Mouse (Mus musculus): Measurements from ENCODE around the gene Rasgrf1.

Gene Rasgrf1

DNA sequence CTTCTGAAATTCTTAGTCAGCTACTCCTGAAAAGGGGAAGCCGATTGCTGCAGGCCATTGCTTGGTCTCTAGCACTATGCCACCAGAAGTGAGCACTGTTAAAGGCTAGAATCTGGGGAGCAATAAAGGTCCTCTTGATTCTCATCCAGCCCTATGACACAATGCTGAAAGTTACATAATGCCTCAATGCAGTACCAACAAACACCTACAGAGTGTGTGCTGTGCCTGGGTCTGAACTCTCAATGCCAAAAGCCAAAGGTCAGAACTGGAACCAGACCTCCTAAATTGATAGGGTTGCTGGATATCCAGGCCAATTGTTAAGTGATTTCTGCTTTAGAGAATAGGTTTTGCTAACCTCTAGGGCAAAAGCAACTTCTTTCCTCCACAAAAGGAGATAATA is 7.7 kb downstream of the Rasgrf1 start:
- Histone ChIP-seq H3K27me3 (ENCODE audit: control insufficient read depth, insufficient read depth, low read length, poor library complexity, severe bottlenecking) (no peaks in the 10 kb centered on the region), H3K36me3 (ENCODE audit: control insufficient read depth, insufficient read depth, low read length, poor library complexity, severe bottlenecking) (no peaks in the 10 kb centered on the region)
- peak; percentile 30 for DNase-seq (ENCODE audit: low read depth, low spot score)

DNA sequence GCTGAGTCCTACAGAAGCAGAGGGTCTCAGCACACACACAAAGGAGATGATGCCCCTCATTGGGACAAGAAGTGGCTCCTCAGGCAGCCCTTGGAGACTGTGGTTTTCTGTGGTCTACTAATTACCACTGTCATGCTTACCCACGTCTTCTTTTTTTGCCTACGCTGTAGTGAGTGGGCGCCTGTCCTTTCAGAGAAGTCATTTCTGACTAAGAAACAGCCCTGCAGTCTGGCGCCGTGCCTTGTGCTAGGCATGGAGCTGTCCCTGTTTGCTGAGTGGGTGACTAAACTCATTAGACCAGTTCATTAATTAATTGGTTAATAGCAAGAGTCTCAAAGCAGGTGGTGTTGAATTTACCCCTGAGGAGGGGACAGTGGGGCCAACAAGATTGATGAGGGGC is 9.1 kb downstream of the Rasgrf1 start:
- Histone ChIP-seq H3K36me3 (ENCODE audit: control insufficient read depth, insufficient read depth, low read length, poor library complexity, severe bottlenecking) (no peaks in the 10 kb centered on the region), H3K27me3 (ENCODE audit: control insufficient read depth, insufficient read depth, low read length, poor library complexity, severe bottlenecking) (no peaks in the 10 kb centered on the region)
- DNase-seq (ENCODE audit: low read depth, low spot score): no peak

DNA sequence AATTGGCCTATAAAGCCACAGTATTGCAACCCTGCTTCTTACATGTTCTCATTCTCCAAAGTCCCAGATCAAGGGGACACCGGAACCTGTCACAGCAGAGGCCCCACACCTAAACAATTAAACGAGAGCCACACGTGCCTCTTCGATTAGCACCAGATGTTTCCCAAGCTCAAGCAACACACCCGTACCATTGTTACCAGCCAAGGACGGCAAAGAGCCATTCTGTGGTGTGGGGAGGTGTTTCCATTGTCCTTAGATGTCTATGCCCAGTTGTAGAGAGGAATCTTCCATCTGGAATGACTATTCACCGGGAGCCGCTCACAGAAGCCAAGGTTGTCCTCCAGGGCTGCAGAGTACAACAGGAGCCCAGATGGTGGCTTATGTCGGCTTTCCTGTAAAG is 11.4 kb downstream of the Rasgrf1 start:
- Histone ChIP-seq H3K27me3 (ENCODE audit: control insufficient read depth, insufficient read depth, low read length, poor library complexity, severe bottlenecking) (no peaks in the 10 kb centered on the region; the same call in 1 of the 2 replicates), H3K36me3 (ENCODE audit: control insufficient read depth, insufficient read depth, low read length, poor library complexity, severe bottlenecking) (no peaks in the 10 kb centered on the region)
- no peak for DNase-seq (ENCODE audit: low read depth, low spot score)

DNA sequence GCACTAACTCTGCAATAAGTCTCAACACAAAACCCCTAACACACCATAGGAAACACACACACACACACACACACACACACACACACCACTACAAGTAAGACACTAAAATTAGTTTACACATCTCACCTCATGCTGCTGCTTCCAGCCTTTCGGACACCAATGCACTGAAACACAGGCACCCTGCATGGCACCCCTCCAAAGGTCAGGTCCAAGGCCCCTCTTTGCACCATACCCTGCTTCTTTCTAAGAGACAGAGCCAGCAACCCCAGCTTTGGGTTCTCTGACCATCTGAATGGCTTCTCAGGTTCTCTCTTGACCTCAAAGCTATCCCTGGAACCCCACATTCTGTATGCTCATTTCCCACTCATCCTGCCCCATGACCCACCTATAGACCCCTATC is 13.0 kb downstream of the Rasgrf1 start:
- no peak for DNase-seq (ENCODE audit: low read depth, low spot score)
- H3K27me3 ChIP-seq (ENCODE audit: control insufficient read depth, insufficient read depth, low read length, poor library complexity, severe bottlenecking): no peaks in the 10 kb centered on the region; the same call in 1 of the 2 replicates
- H3K36me3 ChIP-seq (ENCODE audit: control insufficient read depth, insufficient read depth, low read length, poor library complexity, severe bottlenecking): no peaks in the 10 kb centered on the region

DNA sequence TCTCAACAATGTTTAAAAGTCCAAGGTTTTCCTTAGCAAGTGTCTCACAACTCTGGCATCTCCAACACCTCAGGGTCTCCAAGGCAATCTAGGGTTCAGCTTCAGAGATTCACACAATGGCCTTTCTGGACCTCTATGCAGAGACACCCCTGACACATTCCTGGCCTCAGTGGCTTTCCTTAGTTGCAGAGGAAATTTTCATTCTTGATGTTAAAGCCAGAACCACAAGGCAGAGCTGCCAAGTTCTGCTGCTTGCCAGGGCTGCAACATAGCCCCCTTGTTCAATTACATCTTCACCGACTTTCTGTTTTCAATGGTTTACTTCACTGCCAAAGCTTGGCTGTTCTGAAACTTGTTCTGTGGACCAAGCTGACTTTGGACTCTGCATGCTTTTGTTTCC is 15.1 kb downstream of the Rasgrf1 start:
- no peak for DNase-seq (ENCODE audit: low read depth, low spot score)

DNA sequence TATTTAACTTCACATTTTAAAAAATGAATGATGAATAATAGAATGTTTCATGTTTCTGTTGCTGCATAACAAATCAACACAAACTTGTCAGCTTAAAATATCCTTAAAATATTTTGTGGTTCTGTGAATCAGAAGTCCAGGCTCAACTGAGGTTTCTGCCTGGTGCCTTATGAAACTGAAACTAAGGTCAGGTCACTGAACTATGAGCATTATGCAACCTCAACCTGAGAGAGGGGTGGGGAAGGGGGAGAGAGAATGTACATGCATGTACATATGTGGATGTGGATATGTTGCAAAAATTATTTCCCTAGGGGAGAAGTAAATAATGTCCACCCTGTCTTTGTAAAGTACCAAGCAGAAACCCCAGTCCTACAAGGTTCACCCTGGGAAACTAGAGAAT is 18.8 kb downstream of the Rasgrf1 start:
- Histone ChIP-seq H3K36me3 (ENCODE audit: control insufficient read depth, insufficient read depth, low read length, poor library complexity, severe bottlenecking) (no peaks in the 10 kb centered on the region), H3K27me3 (ENCODE audit: control insufficient read depth, insufficient read depth, low read length, poor library complexity, severe bottlenecking) (no peaks in the 10 kb centered on the region; the same call in 1 of the 2 replicates)
- peak; percentile 23 for DNase-seq (ENCODE audit: low read depth, low spot score)

More for the DNA sequence above, 15.1 kb downstream of the Rasgrf1 start:
- no peaks in the 10 kb centered on the region; the same call in 1 of the 2 replicates for H3K27me3 ChIP-seq (ENCODE audit: control insufficient read depth, insufficient read depth, low read length, poor library complexity, severe bottlenecking)
- no peaks in the 10 kb centered on the region for H3K36me3 ChIP-seq (ENCODE audit: control insufficient read depth, insufficient read depth, low read length, poor library complexity, severe bottlenecking)

DNA sequence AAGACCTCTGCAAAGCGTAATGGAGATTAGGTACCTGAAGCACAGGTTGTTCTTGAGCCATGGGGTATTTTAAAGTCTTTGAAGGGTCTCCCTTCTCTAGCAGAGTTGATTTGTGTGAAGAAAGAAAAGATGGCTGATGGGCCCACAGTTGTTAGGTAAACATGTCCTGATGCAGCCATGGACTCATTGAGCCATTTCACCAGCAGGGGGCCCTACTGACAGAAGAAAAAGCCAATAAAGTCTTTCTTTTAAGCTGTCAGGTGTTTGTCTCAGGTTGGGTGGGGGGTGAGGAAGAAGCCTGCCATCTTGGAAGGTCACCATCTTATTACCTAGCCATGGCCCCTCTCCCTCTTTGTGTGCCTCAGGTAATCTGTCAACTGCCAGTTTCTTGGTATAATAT is 30.7 kb downstream of the Rasgrf1 start:
- no peaks in the 10 kb centered on the region for H3K27me3 ChIP-seq (ENCODE audit: control insufficient read depth, insufficient read depth, low read length, poor library complexity, severe bottlenecking)
- H3K36me3 ChIP-seq (ENCODE audit: control insufficient read depth, insufficient read depth, low read length, poor library complexity, severe bottlenecking): no peaks in the 10 kb centered on the region
- peak; percentile 47 for DNase-seq (ENCODE audit: low read depth, low spot score)

DNA sequence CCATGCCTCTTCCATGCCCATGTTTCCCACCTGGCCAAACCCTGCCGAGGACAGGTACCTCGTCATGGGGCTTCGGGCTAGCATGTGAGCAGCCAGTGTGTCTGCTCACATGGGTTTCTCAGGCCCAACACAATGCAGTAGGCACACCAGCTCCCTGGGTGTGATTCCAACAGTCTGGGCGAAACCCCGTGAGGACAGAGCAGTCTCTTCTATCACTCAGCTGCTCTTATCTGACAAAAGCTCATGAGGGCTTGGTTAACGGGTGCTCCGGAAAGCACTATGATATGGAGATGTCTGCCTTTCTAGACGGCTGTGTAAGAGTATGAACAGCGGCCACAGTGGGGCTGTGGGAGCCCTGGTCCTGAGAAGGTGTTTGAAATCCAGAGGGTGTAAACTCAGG is 37.1 kb downstream of the Rasgrf1 start:
- Histone ChIP-seq H3K36me3 (ENCODE audit: control insufficient read depth, insufficient read depth, low read length, poor library complexity, severe bottlenecking) (no peaks in the 10 kb centered on the region), H3K27me3 (ENCODE audit: control insufficient read depth, insufficient read depth, low read length, poor library complexity, severe bottlenecking) (no peaks in the 10 kb centered on the region)
- DNase-seq (ENCODE audit: low read depth, low spot score): no peak

DNA sequence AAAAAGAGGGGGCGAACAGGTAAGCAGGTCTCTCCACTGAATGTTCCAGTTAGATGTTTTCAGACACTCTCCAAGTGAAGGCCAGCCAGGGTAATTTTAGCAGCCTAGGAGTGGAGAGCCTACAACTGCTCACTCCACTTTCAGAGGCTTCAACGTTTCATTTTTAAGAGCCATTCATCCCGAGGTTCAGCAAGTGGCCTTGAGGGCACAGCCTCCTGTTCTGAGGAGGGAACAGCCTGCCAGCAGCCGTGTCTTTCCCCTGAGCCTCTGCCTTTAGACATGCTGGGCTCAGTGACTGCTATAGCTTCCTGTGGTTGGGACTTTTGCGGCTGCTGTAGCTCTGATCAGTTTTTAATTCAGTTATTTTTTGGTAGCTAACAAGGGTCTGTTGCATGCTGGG is 38.9 kb downstream of the Rasgrf1 start:
- Histone ChIP-seq H3K36me3 (ENCODE audit: control insufficient read depth, insufficient read depth, low read length, poor library complexity, severe bottlenecking) (no peaks in the 10 kb centered on the region), H3K27me3 (ENCODE audit: control insufficient read depth, insufficient read depth, low read length, poor library complexity, severe bottlenecking) (no peaks in the 10 kb centered on the region)
- no peak for DNase-seq (ENCODE audit: low read depth, low spot score)

DNA sequence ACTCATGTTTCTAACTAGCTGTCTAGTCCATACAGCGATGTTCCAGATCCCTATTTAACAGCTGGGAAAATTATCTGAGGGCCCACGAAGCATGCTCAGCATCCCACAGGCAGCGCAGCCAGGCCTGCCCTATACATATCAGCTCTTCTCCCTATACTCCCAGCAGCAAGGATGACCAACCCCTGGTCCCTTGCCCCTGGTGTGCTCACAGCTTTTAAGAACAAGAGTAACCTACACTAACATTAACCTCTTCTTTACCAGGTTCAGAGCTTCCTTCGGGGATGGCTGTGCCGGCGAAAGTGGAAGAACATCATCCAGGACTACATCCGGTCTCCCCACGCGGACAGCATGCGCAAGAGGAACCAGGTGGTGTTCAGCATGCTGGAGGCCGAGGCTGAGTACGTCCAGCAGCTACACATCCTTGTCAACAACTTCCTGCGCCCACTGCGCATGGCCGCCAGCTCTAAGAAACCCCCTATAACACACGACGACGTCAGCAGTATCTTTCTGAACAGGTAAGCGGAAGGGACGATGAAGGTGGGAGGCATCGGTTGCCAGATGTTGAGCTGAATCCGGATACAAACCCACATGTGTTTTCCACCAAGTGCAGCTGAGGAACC is 44.0 kb downstream of the Rasgrf1 start:
- no peak for DNase-seq (ENCODE audit: low read depth, low spot score)
- no peaks in the 10 kb centered on the region for H3K27me3 ChIP-seq (ENCODE audit: control insufficient read depth, insufficient read depth, low read length, poor library complexity, severe bottlenecking)
- no peaks in the 10 kb centered on the region for H3K36me3 ChIP-seq (ENCODE audit: control insufficient read depth, insufficient read depth, low read length, poor library complexity, severe bottlenecking)

DNA sequence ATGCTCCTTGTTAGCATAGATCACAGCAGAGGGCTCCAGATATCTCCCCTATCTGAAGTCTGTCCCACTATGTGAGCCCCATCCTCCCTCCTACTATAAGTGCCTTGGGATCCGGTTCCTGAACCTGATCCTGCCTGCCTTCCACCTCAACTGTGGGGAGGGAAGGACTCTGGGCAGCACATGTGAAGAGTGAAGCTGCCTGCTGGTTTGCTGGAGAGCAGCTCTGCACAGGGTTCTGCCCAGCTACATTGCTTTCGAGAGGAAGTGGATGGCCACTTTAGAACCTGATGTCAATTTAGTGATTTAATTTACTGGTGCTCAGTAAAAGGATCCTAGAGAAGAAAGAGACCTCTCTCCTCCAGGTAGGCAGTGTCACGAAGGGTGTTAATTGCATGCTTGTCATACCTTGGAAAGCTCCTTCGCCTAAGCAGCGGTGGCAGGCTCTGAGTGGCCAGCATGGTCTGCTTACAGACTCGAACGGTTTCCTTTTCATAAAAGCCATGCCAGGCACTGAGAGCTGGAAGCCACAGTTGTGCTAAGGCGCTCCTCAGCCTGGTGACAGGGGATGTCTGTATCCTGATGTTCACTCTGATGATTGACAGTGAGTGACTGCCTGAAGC is 45.3 kb downstream of the Rasgrf1 start:
- H3K36me3 ChIP-seq (ENCODE audit: control insufficient read depth, insufficient read depth, low read length, poor library complexity, severe bottlenecking): no peaks in the 10 kb centered on the region
- no peaks in the 10 kb centered on the region for H3K27me3 ChIP-seq (ENCODE audit: control insufficient read depth, insufficient read depth, low read length, poor library complexity, severe bottlenecking)
- no peak for DNase-seq (ENCODE audit: low read depth, low spot score)

DNA sequence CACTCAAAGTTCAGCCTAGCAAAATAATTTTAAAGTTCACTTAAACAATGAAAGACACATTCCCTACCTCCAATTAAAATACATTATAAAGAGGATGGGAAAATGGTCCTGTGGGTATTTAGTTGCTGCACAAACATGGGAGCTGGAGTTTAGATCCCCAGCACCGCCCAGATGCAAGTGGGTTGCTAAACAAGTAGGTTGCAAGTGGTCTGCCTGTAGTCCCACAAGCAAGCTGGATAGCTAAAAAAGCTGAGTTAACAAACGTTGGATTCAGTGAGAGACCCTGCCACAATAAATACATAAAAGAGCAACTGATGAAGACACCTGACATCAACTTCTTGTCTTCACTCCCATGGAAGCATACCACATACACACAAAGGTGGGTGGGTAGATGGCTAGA is 49.3 kb downstream of the Rasgrf1 start:
- H3K27me3 ChIP-seq (ENCODE audit: control insufficient read depth, insufficient read depth, low read length, poor library complexity, severe bottlenecking): no peaks in the 10 kb centered on the region
- no peak for DNase-seq (ENCODE audit: low read depth, low spot score)
- H3K36me3 ChIP-seq (ENCODE audit: control insufficient read depth, insufficient read depth, low read length, poor library complexity, severe bottlenecking): no peaks in the 10 kb centered on the region

DNA sequence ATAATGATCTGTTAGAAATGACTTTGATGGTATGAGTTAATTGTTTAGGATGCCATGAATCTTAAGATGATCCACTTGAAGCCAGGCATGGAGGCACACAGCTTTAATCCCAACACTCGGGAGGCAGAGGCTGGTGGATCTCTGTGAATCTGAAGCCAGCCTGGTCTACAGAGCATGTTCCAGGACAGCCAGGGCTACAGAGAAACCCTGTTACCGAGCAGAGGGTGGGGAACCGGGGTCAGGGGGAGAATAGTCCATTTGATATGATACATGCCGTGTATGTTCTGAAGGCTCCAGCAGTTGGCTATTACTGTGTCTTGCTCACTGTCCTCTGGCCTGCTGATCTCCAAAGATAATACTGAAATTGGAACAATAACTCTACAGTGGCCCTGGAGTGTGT is 54.4 kb downstream of the Rasgrf1 start:
- no peaks in the 10 kb centered on the region for H3K27me3 ChIP-seq (ENCODE audit: control insufficient read depth, insufficient read depth, low read length, poor library complexity, severe bottlenecking)
- H3K36me3 ChIP-seq (ENCODE audit: control insufficient read depth, insufficient read depth, low read length, poor library complexity, severe bottlenecking): no peaks in the 10 kb centered on the region

DNA sequence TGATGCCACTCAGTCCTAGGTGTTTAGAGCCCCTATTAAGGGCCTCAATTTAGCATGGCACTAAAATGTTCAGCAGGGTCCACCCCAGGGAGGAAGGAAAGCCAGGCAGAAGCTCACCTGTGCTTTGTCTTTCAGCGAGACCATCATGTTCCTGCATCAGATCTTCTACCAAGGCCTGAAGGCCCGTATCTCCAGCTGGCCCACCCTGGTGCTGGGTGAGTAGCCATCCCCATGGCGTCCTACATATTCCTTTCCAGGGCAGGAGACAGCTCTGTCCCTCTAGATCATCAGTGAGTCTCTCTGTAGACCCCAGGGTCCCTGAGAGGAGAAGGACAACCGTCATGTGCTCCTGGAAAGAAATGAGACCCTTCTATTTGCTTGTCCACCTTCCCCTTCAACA is 58.0 kb downstream of the Rasgrf1 start:
- Histone ChIP-seq H3K36me3 (ENCODE audit: control insufficient read depth, insufficient read depth, low read length, poor library complexity, severe bottlenecking) (no peaks in the 10 kb centered on the region), H3K27me3 (ENCODE audit: control insufficient read depth, insufficient read depth, low read length, poor library complexity, severe bottlenecking) (no peaks in the 10 kb centered on the region)
- DNase-seq (ENCODE audit: low read depth, low spot score): no peak

More for the DNA sequence above, 54.4 kb downstream of the Rasgrf1 start:
- no peak for DNase-seq (ENCODE audit: low read depth, low spot score)

DNA sequence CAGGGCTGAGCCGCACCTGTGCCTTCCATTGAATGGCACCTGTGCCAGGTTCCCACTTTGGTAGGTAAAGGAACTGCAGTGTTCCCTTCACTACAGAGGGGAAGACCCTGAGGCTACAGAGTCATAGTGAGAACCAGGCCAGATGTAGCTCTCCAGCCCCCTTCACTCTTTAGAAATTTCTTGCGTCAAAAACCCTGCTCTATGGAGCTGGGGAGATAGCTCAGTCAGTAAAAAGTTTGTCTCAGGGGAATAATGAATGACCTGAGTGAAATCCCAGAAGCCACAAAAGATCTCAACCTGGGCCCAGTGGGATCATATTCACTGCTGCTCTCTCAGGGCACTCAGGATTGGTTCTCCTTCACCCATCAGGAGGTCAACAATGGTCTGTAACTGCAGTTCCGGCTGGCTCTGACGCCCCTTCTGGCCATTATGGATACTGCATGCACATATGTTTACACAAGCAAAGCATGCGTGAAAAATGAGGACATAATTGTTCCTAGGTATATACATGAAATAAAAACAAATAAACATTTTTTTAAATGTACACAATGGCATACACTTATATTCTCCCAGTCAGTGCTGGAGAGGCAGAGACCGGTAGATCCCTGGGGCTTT is 59.2 kb downstream of the Rasgrf1 start:
- Histone ChIP-seq H3K36me3 (ENCODE audit: control insufficient read depth, insufficient read depth, low read length, poor library complexity, severe bottlenecking) (no peaks in the 10 kb centered on the region), H3K27me3 (ENCODE audit: control insufficient read depth, insufficient read depth, low read length, poor library complexity, severe bottlenecking) (no peaks in the 10 kb centered on the region)
- peak; percentile 30 for DNase-seq (ENCODE audit: low read depth, low spot score)
